Mouse (Mus musculus) thymus, adult 2 months (tissue): ENCODE data around the gene Ddah1.

Experiments used
- CTCF ChIP-seq: fragments of 200-500 bp; IDR thresholded peaks from 2 replicates; pipeline ENCODE4 v1.5.1; 2012; ENCODE audit warnings: mild to moderate bottlenecking, control low read depth, low read length, moderate library complexity, borderline replicate concordance; ENCODE audit not compliant: control insufficient read depth, poor library complexity, insufficient read depth; ENCODE audit errors: extremely low read depth
- POLR2A ChIP-seq: fragments of 200-500 bp; IDR thresholded peaks from 2 replicates; pipeline ENCODE4 v1.6.1; 2012; ENCODE audit warnings: mild to moderate bottlenecking, low read length, control low read depth, moderate library complexity; ENCODE audit not compliant: control insufficient read depth, poor library complexity, insufficient read depth; ENCODE audit errors: extremely low read depth

DNA sequence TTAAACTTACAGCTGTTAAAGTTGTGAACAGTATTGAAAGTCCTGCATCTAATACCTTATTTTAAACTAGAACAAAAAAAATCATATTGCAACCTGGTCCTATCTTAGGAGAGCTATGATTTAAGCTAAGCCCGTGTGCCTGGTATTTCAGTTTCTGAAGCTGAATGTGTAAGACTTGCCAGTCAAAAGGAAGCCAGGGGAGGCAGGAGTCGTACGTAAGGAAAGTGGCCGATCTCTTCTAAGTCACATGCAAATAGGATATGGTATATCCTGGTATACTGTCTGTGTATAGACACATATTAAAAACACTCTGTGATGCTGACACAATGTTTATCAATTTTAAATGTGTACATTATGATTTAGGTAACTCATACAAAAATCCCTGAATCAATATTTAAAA, 47.4 kb downstream of the Ddah1 start:
- TF ChIP-seq POLR2A (no peak), CTCF (no peak)
